Mouse (Mus musculus): ENCODE data around the gene Gm11237. TPM values are rescaled to one million over a fixed set of nuclear protein-coding genes. Genes with fewer than 3 reads are reported as not detected.
A peak's percentile ranks its signal among the peaks of the same experiment; 100 is the strongest.
"Not testable (repeated sequence)": the region's sequence is repeated elsewhere in the genome, so short reads cannot be mapped to it uniquely, and the experiment has no call there.

The Gm11237 gene
- polyA plus RNA-seq (2012; rRNA removed): not detected in 2 replicates

- not testable (repeated sequence) for DNase-seq (ENCODE audit: extremely low spot score in 1 of 2, low spot score in 1 of 2)
Observed at GRCm38 (mm10) chr4:73622684-73623083, at the start of gene Gm11237. TSS of gene Gm11237 (plus strand) at chr4:73622984.

DNA sequence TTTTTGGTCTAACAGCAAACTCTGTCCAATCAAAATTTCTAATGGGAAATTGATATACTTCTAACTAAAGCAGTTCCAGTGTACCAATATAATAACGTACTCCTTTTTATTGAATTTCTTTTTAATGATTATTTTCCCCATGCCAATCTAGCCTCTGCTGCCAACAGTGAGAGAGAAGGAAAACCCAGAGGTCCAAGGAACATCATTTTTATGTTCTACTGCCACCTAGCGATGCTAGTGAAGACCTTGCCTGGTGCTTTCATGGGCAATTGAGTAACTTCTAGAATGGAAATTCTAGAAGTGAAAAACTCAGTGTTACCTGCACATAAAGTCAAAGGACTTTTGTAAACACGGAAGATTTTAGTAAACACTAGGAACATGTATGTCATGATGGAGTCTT, 23.5 kb upstream of the Gm11237 start:
- peak in 1 of 2 experiments; percentile 71 for DNase-seq (ENCODE audit: extremely low spot score in 1 of 2, low spot score in 1 of 2)

DNA sequence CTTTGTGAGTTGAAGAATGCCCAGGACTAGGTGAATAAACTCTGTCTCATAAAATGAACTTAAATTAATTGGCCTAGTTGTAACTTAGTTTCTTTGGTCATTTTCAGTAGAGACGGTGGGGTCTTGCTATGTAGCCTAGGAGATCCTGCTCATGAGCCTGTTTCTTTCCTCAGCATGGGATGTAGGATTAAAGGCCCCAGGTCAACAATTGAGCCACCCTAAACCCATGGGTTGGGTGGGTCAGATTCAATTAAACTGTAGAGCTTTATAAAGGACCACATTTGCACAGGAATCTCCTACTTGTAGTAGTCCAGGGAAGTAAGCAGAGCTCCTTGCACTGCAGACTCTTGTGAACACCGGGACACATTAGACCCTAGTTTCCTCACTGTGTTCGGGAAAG, 15.2 kb upstream of the Gm11237 start, which contains the start of gene Gm11238:
Gm11238 (plus strand) TSS at position 301 of the 400 bp plus-strand sequence.
- not testable (repeated sequence) for DNase-seq (ENCODE audit: extremely low spot score in 1 of 2, low spot score in 1 of 2)

DNA sequence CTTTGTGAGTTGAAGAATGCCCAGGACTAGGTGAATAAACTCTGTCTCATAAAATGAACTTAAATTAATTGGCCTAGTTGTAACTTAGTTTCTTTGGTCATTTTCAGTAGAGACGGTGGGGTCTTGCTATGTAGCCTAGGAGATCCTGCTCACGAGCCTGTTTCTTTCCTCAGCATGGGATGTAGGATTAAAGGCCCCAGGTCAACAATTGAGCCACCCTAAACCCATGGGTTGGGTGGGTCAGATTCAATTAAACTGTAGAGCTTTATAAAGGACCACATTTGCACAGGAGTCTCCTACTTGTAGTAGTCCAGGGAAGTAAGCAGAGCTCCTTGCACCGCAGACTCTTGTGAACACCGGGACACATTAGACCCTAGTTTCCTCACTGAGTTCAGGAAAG, 15.0 kb downstream of the Gm11237 start, which contains the start of gene Gm11236:
Gm11236 (plus strand) TSS at position 301 of the 400 bp plus-strand sequence.
- DNase-seq (ENCODE audit: extremely low spot score in 1 of 2, low spot score in 1 of 2): not testable (repeated sequence)

- not testable (repeated sequence) for DNase-seq (ENCODE audit: extremely low spot score in 1 of 2, low spot score in 1 of 2)
Observed at GRCm38 (mm10) chr4:73661864-73662263, 39.1 kb downstream of the Gm11237 start.

DNA sequence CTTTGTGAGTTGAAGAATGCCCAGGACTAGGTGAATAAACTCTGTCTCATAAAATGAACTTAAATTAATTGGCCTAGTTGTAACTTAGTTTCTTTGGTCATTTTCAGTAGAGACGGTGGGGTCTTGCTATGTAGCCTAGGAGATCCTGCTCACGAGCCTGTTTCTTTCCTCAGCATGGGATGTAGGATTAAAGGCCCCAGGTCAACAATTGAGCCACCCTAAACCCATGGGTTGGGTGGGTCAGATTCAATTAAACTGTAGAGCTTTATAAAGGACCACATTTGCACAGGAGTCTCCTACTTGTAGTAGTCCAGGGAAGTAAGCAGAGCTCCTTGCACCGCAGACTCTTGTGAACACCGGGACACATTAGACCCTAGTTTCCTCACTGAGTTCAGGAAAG, 45.3 kb downstream of the Gm11237 start, which contains the start of gene Gm11239:
Gm11239 (plus strand) TSS at position 301 of the 400 bp plus-strand sequence.
- DNase-seq (ENCODE audit: extremely low spot score in 1 of 2, low spot score in 1 of 2): not testable (repeated sequence)

Other genes starting within 250 kb of the Gm11237 start
- gene Gm11487, start 217.9 kb upstream of the Gm11237 start, polyA plus RNA-seq (2012; rRNA removed): not detected in 2 replicates
- not detected in 2 replicates for gene Gm11238, start 15.1 kb upstream of the Gm11237 start, polyA plus RNA-seq (2012; rRNA removed)
- not detected in 2 replicates for gene Gm11236, start 15.1 kb downstream of the Gm11237 start, polyA plus RNA-seq (2012; rRNA removed)
- gene Gm11239, start 45.4 kb downstream of the Gm11237 start, polyA plus RNA-seq (2012; rRNA removed): not detected in 2 replicates
- gene Gm428, start 60.5 kb downstream of the Gm11237 start, polyA plus RNA-seq (2012; rRNA removed): not detected in 2 replicates
- gene Rasef, start 168.0 kb downstream of the Gm11237 start, polyA plus RNA-seq (2012; rRNA removed): 0.12 and 0.15 TPM in 2 replicates

Measured in frontal cortex, adult 2 months (tissue).